Mouse (Mus musculus): Measurements from ENCODE around the gene Lin7b. TPM values are rescaled to one million over a fixed set of nuclear protein-coding genes. Genes with fewer than 3 reads are reported as not detected.
"Not testable (repeated sequence)": the region's sequence is repeated elsewhere in the genome, so short reads cannot be mapped to it uniquely, and the experiment has no call there.

Gene Lin7b
- polyA plus RNA-seq, 1 experiment from 2014 or later = 0.66 TPM

- H3K36me3 ChIP-seq (ENCODE audit: control insufficient read depth, insufficient read depth, low read length) = no peaks in the 10 kb centered on the region
- peaks cover 16% of the 10 kb centered on the region for H3K27me3 ChIP-seq (ENCODE audit: control insufficient read depth, insufficient read depth, low read length)
- peaks cover 6% of the 10 kb centered on the region; the same call in 1 of the 2 replicates for H3K4me1 ChIP-seq (ENCODE audit: control insufficient read depth, insufficient read depth, low read length)
- H3K4me2 ChIP-seq (replicated peaks; ENCODE audit: low read depth, low read length) = no peak overlapping the region
- 69% methylated on average over 10 of the region's 10 CpGs for WGBS
- no peaks in the 10 kb centered on the region for H3K9me3 ChIP-seq (ENCODE audit: control insufficient read depth, low read length)
- H3K4me3 ChIP-seq (ENCODE audit: low read length) = no peak overlapping the region
- no peak overlapping the region for H3K9ac ChIP-seq (ENCODE audit: low read depth, low read length)
- no peak overlapping the region for H3K27ac ChIP-seq (ENCODE audit: low read depth, low read length)
- no peak for ATAC-seq (ENCODE audit: low FRiP score, low TSS enrichment)
Measured at GRCm38 (mm10) chr7:45401521-45402085, 31.2 kb upstream of the Lin7b start.

DNA sequence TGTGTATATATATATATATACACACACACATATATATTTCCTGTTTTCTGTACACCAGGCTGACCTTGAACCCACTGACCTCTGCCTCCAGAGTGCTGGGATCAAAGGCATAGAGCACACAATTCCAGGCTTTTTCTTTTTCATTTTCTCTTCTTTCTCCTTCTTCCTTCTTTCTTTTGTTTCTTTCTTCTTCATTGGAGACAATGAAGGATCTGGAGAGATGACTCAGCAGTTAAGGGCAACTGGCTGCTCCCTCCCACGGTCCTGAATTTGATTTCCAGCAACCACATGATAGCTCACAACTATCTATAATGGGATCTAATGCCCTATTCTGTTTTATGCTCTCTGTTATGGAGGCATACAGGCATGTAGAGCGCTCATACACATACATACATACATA, 26.4 kb upstream of the Lin7b start:
- Histone ChIP-seq H3K36me3 (ENCODE audit: control insufficient read depth, insufficient read depth, low read length) (peaks cover 25% of the 10 kb centered on the region), H3K4me2 (replicated peaks; ENCODE audit: low read depth, low read length) (no peak overlapping the region), H3K27ac (ENCODE audit: low read depth, low read length) (no peak overlapping the region), H3K9me3 (ENCODE audit: control insufficient read depth, low read length) (no peaks in the 10 kb centered on the region), H3K4me1 (ENCODE audit: control insufficient read depth, insufficient read depth, low read length) (peaks cover 14% of the 10 kb centered on the region), H3K9ac (ENCODE audit: low read depth, low read length) (no peak overlapping the region), H3K4me3 (ENCODE audit: low read length) (no peak overlapping the region), H3K27me3 (ENCODE audit: control insufficient read depth, insufficient read depth, low read length) (no peaks in the 10 kb centered on the region)
- no peak for ATAC-seq (ENCODE audit: low FRiP score, low TSS enrichment)
- WGBS = 79% methylated on average over 2 of the region's 2 CpGs

GRCm38 (mm10) chr7:45396337-45396775, 26.0 kb upstream of the Lin7b start:
- H3K27ac ChIP-seq (ENCODE audit: low read depth, low read length); H3K27me3 ChIP-seq (ENCODE audit: control insufficient read depth, insufficient read depth, low read length); ATAC-seq (ENCODE audit: low FRiP score, low TSS enrichment); H3K9ac ChIP-seq (ENCODE audit: low read depth, low read length); H3K9me3 ChIP-seq (ENCODE audit: control insufficient read depth, low read length): not testable (repeated sequence)
- Histone ChIP-seq H3K4me1 (ENCODE audit: control insufficient read depth, insufficient read depth, low read length) (peaks cover 14% of the 10 kb centered on the region), H3K36me3 (ENCODE audit: control insufficient read depth, insufficient read depth, low read length) (peaks cover 29% of the 10 kb centered on the region), H3K4me2 (replicated peaks; ENCODE audit: low read depth, low read length) (peak overlapping the region; percentile 55), H3K4me3 (ENCODE audit: low read length) (peak overlapping the region; percentile 46)
- WGBS = 3% methylated on average over 3 of the region's 3 CpGs

DNA sequence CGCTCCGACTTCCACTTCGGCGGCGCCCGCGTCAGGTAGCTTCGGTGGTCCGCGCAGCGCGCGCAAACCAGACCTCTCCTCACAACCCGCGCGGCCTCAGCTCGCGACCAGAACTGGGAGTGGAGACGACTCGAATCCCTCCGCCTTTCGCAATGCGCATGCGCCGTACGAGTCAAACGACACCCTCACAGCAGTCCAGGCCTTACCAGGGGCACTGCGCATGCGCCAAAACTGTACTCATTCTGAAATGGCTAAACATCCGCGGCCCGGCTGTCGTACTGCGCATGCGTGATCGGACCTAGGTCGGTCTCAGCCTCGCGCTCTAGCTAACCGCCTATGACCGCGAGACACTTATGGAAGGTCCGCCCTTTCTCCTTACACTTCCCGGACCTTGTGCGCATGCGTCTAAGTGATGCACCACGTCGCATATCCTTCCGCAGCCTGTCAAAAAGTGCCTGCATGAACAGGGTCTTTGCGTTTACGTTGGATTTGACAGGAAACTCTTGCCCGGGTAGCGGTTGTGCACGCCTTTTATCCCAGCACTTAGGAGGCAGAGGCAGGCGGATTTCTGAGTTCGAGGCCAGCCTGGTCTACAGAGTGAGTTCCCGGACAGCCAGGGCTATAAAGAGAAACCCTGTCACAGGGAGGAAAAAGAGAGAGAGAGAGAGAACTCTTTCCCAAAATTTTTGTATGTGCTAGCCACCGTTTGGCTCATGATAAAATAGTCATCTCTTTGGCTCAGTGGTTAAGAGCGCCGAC, 25.4 kb upstream of the Lin7b start, which contains the start of gene Snrnp70:
TSS of gene Snrnp70 (minus strand) at position 165 of the 759 bp plus-strand sequence.
- ATAC-seq (ENCODE audit: low FRiP score, low TSS enrichment) = peak; percentile 98
- Histone ChIP-seq H3K9me3 (ENCODE audit: control insufficient read depth, low read length) (no peaks in the 10 kb centered on the region), H3K4me1 (ENCODE audit: control insufficient read depth, insufficient read depth, low read length) (peaks cover 14% of the 10 kb centered on the region), H3K4me2 (replicated peaks; ENCODE audit: low read depth, low read length) (peak within 1 kb of the TSS; percentile 73), H3K9ac (ENCODE audit: low read depth, low read length) (peak within 1 kb of the TSS; percentile 82), H3K4me3 (ENCODE audit: low read length) (peak within 1 kb of the TSS; percentile 61), H3K27me3 (ENCODE audit: control insufficient read depth, insufficient read depth, low read length) (no peaks in the 10 kb centered on the region), H3K27ac (ENCODE audit: low read depth, low read length) (peak within 1 kb of the TSS; percentile 77), H3K36me3 (ENCODE audit: control insufficient read depth, insufficient read depth, low read length) (peaks cover 34% of the 10 kb centered on the region)
- WGBS = under 1% methylated on average over 60 of the region's 60 CpGs

GRCm38 (mm10) chr7:45395129-45395541, 24.8 kb upstream of the Lin7b start:
- Histone ChIP-seq H3K9ac (ENCODE audit: low read depth, low read length) (peak overlapping the region; percentile 82), H3K4me1 (ENCODE audit: control insufficient read depth, insufficient read depth, low read length) (peaks cover 14% of the 10 kb centered on the region), H3K27me3 (ENCODE audit: control insufficient read depth, insufficient read depth, low read length) (no peaks in the 10 kb centered on the region), H3K4me3 (ENCODE audit: low read length) (peak overlapping the region; percentile 61), H3K9me3 (ENCODE audit: control insufficient read depth, low read length) (no peaks in the 10 kb centered on the region), H3K36me3 (ENCODE audit: control insufficient read depth, insufficient read depth, low read length) (peaks cover 40% of the 10 kb centered on the region), H3K4me2 (replicated peaks; ENCODE audit: low read depth, low read length) (peak overlapping the region; percentile 73), H3K27ac (ENCODE audit: low read depth, low read length) (peak overlapping the region; percentile 77)
- 0% methylated on average over 19 of the region's 20 CpGs for WGBS
- ATAC-seq (ENCODE audit: low FRiP score, low TSS enrichment) = peak; percentile 79

GRCm38 (mm10) chr7:45386077-45386476, 15.7 kb upstream of the Lin7b start:
- 88% methylated on average over 3 of the region's 3 CpGs for WGBS
- Histone ChIP-seq H3K9ac (ENCODE audit: low read depth, low read length) (no peak overlapping the region), H3K4me1 (ENCODE audit: control insufficient read depth, insufficient read depth, low read length) (no peaks in the 10 kb centered on the region), H3K27ac (ENCODE audit: low read depth, low read length) (no peak overlapping the region), H3K27me3 (ENCODE audit: control insufficient read depth, insufficient read depth, low read length) (no peaks in the 10 kb centered on the region), H3K9me3 (ENCODE audit: control insufficient read depth, low read length) (no peaks in the 10 kb centered on the region), H3K36me3 (ENCODE audit: control insufficient read depth, insufficient read depth, low read length) (peaks cover 98% of the 10 kb centered on the region), H3K4me2 (replicated peaks; ENCODE audit: low read depth, low read length) (no peak overlapping the region), H3K4me3 (ENCODE audit: low read length) (no peak overlapping the region)
- ATAC-seq (ENCODE audit: low FRiP score, low TSS enrichment) = no peak

DNA sequence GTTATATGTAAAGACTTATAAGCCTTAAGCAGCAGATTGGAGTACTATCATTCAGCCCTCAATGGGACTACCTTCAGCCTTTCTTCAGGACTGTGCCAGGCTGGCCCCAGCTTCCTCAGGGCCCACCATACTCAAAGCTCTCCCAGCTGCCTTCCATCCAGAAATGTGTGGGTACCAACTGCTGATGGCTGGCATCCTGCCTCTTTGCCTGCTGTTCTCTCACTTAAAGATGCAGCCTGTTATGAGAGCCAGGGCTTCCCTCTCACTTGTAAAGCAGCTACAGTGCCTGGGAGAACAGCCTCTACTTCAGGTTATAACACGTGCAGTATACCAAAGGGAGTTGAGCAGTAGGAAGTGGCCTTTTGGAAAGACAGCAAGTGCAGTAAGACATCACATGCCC, 5.7 kb upstream of the Lin7b start:
- H3K27ac ChIP-seq (ENCODE audit: low read depth, low read length) = no peak overlapping the region
- 97% methylated on average over 1 of the region's 1 CpGs for WGBS
- no peak overlapping the region for H3K4me3 ChIP-seq (ENCODE audit: low read length)
- ATAC-seq (ENCODE audit: low FRiP score, low TSS enrichment) = no peak
- no peak overlapping the region for H3K9ac ChIP-seq (ENCODE audit: low read depth, low read length)
- peaks cover 85% of the 10 kb centered on the region for H3K36me3 ChIP-seq (ENCODE audit: control insufficient read depth, insufficient read depth, low read length)
- H3K4me2 ChIP-seq (replicated peaks; ENCODE audit: low read depth, low read length) = no peak overlapping the region
- H3K4me1 ChIP-seq (ENCODE audit: control insufficient read depth, insufficient read depth, low read length) = 0 out of 2 replicates have a peak, but pooled peaks cover under 1% of the 10 kb centered on the region
- H3K9me3 ChIP-seq (ENCODE audit: control insufficient read depth, low read length) = no peaks in the 10 kb centered on the region
- H3K27me3 ChIP-seq (ENCODE audit: control insufficient read depth, insufficient read depth, low read length) = no peaks in the 10 kb centered on the region

DNA sequence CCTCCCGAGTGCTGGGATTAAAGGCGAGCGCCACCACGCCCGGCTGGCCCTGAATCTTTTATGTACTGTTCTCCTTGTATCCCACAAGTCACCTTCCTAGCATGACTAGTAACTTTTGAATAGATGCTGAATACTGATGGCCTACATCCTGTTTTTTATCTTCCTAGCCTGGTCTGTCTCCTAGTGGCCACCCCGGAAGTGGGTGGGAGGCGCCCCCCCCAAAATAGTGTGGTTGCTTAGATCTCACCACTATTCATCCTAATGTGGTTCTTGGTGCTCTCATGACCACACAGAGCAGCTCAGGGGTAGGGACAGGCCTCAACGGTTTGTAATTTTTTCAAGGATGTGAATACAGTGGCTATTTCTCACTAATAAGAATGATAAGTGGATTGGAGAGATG, 4.2 kb upstream of the Lin7b start:
- no peak overlapping the region for H3K27ac ChIP-seq (ENCODE audit: low read depth, low read length)
- H3K4me2 ChIP-seq (replicated peaks; ENCODE audit: low read depth, low read length) = no peak overlapping the region
- peaks cover 11% of the 10 kb centered on the region; the same call in 1 of the 2 replicates for H3K4me1 ChIP-seq (ENCODE audit: control insufficient read depth, insufficient read depth, low read length)
- H3K9ac ChIP-seq (ENCODE audit: low read depth, low read length) = no peak overlapping the region
- H3K9me3 ChIP-seq (ENCODE audit: control insufficient read depth, low read length) = no peaks in the 10 kb centered on the region
- peaks cover 71% of the 10 kb centered on the region for H3K36me3 ChIP-seq (ENCODE audit: control insufficient read depth, insufficient read depth, low read length)
- no peak for ATAC-seq (ENCODE audit: low FRiP score, low TSS enrichment)
- no peak overlapping the region for H3K4me3 ChIP-seq (ENCODE audit: low read length)
- H3K27me3 ChIP-seq (ENCODE audit: control insufficient read depth, insufficient read depth, low read length) = peaks cover 7% of the 10 kb centered on the region; the same call in 1 of the 2 replicates
- WGBS = 96% methylated on average over 8 of the region's 8 CpGs

DNA sequence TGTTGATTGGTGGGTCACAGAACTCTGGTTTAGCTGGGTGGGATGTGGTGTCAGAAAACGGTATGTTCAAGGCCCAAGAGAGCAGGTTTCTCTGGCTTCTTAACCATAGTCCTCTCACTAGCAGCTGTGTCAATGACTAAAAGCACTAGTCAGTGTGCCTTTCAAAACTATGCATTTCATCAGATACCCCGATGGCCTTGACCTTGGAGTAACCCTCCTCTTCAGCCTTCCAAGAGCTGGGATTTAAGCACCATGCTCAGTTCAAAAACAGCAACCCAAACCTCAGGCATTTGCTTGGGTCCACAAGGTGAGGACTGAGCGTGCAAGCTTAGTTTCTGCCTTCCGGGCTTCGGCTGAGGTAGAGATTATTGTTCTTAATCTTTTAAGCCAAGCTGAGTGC, 2.0 kb upstream of the Lin7b start:
- H3K4me3 ChIP-seq (ENCODE audit: low read length) = no peak overlapping the region
- WGBS = 88% methylated on average over 5 of the region's 5 CpGs
- H3K4me1 ChIP-seq (ENCODE audit: control insufficient read depth, insufficient read depth, low read length) = peaks cover 19% of the 10 kb centered on the region
- H3K9me3 ChIP-seq (ENCODE audit: control insufficient read depth, low read length) = no peaks in the 10 kb centered on the region
- H3K36me3 ChIP-seq (ENCODE audit: control insufficient read depth, insufficient read depth, low read length) = peaks cover 49% of the 10 kb centered on the region
- no peak overlapping the region for H3K27ac ChIP-seq (ENCODE audit: low read depth, low read length)
- no peak overlapping the region for H3K4me2 ChIP-seq (replicated peaks; ENCODE audit: low read depth, low read length)
- no peak overlapping the region for H3K9ac ChIP-seq (ENCODE audit: low read depth, low read length)
- ATAC-seq (ENCODE audit: low FRiP score, low TSS enrichment) = no peak
- peaks cover 20% of the 10 kb centered on the region for H3K27me3 ChIP-seq (ENCODE audit: control insufficient read depth, insufficient read depth, low read length)

Data from kidney, embryonic 14.5 days (tissue).